Mouse (Mus musculus): ENCODE results near the gene Phf2. TPM values are rescaled to one million over a fixed set of nuclear protein-coding genes. Genes with fewer than 3 reads are reported as not detected.

Gene Phf2
- total RNA-seq (2021) = 10 to 100 TPM; 25.4 to 29.0 TPM

DNA sequence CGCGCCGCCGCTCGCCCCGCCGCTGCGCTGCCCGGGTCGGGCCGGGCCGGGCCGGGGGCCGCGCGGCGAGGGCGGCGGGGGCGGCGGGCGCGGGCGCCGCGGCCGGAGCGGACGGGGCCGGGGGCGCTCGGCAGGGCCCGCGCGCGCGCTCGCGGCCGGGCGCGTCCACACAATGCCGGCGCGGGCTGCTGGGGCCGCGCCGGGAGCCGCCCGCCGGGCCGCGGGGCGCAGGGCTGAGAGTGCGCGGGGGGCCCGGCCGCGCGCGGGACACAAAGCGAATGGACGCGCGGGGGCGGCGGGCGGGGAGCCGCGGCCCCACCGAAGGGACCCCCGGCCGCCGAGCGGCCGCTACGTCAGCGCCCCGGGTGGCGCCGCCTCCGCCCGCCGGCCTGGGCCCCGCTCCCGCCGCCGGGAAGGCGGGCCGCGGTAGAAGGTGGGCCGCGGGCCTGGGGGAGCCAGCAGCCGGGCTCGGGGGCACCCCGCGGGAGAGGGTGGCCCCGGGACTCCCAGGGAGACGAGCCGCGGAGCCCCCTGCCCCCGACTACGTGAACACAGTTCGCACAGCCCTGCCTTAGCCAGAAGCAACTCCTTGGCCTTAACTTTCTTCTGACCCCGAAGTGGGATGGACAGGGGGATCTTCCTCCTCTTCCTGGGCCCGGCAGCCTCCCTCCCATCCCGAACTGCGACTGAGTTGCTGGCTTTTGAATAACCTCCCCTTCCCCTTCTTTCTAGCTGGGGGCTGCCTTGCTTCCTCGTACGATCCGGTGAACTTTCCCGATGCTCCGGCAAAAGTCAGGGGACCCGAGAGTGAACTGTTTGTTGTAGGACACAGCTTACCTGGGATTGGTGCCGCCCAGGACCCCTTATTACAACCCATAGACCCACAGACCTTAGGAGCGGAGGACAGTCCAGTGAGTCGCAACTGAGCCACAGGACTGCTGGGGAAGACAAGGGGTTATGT is at the start of gene Phf2:
Gene Phf2, minus strand, starts transcription at position 349 of the 961 bp plus-strand sequence.
- no peak for DNase-seq (ENCODE audit: low spot score)
- intact Hi-C loops (cut with DNase I) = loop anchor here (10.0 kb wide), 1 partner anchor 326 kb away; no protein-coding TSS in a partner anchor

DNA sequence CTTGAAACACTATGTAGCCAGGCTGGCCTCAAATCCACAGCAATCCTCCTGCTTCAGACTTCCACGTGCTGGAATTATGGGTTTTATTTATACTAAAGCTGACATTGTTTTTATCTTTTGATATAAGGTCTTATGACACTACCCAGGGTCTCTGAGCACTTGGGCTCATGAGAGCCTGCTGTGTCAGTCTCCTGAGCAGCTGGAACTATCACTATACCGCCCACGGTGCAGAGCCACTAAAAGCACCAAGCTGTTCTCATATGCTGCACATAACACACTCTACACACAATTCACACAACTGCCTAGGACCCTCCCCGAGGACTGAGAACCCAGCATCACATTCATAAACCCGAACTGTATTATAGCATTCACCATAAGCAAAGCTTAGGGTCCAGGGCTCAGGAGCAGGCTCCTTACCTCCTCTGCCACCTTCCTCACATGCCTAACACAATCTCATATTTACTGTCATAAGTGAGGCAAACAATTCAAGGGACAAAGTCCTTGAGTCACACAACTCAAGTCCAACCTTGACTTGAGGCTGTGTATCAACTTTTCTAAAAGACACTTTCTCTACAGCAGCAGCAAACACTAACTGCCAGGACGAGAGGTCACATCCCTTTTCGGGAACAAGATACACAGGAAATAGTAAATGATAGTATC is 49.0 kb upstream of the Phf2 start:
- DNase-seq (ENCODE audit: low spot score) = no peak
- intact Hi-C loops (cut with DNase I) = no loop called here

DNA sequence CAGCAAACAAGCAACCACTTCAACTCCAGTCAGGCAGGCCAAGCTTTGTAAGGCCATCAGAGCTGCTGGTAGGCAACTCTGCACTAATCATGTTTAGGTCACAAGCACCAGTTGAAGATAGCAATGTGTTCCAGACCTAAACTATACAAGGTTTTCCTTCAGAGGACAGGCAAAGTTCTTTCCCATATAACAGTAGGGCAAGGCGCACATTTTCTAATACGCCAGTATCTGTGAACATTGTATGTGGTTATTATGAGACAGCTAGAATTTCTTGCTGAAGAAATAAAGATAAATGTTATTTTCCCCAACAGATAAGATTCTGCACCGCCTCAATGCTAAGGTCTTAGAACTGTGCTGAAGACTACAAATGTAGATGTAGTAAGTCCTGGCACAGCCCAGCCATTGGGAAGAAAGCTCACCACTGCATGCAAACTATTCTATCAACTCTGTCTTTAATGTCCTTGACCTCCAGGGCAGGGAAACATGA is 46.2 kb upstream of the Phf2 start:
- intact Hi-C loops (cut with DNase I) = no loop called here
- DNase-seq (ENCODE audit: low spot score) = no peak

DNA sequence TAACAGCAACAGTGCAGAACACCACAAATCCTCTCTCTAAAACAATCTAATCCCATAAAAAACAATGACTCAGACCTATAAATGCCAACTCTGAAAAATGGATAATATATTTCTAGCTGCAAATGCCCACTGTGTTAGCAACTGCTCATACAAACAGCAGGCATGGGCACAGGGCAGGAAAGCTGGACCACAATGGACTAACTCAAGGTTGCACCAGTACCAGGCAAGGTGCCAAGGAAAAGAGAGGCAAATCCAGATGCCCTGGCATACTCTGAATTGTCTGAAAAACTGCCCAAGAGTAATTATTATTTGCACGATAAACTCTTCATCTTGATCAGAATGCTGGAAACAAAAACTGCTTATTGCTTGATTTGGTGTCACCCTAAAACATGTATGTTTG is 42.8 kb upstream of the Phf2 start:
- DNase-seq (ENCODE audit: low spot score) = no peak
- intact Hi-C loops (cut with DNase I) = no loop called here

DNA sequence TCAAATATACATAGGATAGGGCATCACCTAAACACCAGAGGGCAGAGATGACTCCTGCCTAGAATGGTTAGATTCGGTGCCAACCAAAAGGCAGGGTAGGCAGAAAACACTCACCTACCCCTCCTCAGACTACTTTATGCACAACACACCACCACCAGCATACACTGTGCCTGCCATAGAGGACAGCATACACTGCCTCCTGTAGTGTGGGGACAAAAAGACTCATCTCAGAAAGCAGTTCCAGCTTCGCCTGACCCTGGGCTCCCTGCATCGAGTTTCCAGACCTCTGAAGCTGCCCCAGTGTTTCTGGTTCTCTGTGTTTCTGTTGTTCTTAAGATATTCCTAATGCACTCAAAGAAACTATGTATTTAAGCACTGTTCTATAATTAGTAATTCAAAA is 42.2 kb upstream of the Phf2 start:
- no peak for DNase-seq (ENCODE audit: low spot score)
- intact Hi-C loops (cut with DNase I) = no loop called here

DNA sequence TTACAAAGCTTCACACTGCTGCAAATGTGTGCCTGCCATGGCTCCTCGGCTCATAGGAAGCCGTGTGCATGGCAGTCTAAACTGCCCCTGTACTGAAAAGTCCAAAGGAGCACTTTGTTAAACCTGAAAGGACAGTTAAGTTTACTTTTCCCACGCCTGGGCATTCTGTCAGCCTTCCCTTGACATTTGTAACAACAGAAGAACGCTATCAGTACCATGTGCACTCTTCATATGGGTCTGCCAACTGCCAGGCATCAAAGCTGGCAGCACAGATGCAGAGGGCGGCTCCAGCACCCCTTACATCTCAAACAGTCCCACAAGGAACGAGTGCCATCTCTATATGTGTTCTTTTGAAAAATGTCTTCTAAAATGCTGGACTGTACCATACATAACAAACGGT is 40.5 kb upstream of the Phf2 start:
- intact Hi-C loops (cut with DNase I) = no loop called here
- no peak for DNase-seq (ENCODE audit: low spot score)

DNA sequence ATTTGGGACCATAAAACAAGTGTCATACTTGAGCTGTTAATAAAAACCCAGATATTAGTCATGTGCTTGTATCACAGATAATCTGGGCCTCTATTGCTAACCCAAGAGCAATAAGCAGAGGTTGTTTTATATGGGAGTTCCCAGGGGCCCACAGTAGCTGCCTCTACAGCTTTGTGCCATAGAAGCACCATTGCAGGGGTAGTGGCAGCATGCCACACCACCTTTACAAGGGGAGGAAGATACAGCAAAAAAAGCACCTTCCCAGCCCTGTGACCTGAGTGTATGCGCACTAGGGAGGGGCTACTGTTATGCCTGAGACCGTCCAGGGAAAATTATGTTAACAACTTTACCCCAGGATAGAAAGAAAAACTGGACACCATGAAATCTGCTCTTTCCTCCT is 34.5 kb upstream of the Phf2 start:
- no peak for DNase-seq (ENCODE audit: low spot score)
- intact Hi-C loops (cut with DNase I) = no loop called here

DNA sequence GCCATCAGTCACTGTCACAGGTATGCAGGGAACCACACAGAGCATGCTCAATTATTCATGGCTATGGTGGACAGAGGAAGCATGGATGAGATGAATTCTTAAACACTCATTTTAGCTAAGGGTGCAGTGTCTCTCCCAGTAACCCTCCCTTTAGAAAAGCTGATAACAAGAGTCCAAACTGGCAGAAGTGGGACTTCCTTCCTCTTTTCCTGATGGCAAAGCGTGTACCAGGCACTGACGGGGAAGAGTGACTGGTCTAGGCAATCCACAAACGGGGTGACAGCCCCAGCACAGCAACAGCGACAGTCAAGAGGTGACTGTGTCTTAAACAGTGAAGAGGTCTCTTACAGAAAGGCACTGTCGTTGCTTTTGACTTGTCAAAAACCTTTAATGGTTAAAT is 24.5 kb upstream of the Phf2 start:
- DNase-seq (ENCODE audit: low spot score) = no peak
- intact Hi-C loops (cut with DNase I) = no loop called here

DNA sequence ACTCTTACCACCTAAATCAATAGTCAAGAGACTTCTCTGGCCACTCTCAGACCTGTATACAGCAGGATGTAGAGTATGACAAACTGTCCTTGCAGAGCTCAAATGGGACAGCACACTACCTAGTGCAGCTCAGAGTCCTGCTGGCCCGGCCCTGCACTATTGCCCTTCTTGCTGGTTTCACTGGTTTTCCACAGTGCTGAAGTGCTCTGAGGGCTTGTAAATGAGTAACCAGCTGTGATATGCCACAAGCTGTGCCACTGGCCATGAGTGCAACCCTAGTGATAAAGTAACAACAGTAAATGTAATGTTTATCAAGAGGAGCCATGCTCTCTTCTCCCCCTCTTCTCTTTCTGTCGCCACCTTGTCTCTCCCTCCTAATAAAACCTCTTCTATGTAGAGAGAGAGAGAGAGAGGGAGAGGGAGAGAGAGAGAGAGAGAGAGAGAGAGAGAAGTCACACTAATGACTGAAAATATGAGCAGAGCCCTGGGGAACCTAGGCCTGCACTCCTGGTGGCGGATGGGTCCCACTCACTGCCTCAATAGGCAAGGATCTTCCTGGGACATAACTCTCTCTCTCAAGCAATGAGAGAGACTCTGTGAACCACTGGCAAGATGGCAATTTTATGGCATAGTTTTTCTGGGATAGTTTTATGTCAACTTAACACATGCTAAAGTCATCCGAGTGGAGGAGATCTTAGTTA is 19.5 kb upstream of the Phf2 start:
- intact Hi-C loops (cut with DNase I) = no loop called here
- no peak for DNase-seq (ENCODE audit: low spot score)

DNA sequence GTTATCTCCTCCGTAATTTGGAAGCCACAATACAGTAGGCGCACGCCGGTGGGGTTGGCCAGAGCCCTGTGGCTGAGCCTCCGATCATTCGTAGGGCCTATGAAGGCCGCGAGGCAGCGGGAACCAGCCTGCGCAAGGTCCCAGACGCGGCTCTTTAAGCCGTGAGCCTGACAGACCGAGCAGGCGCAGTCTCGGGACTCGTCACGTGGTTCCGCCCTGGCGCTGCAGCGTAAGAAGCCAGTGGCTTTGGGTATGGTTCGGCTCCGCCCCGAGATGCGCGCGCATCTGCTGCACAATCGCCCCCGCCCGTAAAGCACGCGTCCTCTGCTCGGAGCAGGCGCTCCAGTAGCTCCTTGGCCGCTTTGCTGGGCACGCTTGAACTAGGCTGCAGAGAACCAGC is 7.6 kb upstream of the Phf2 start:
- intact Hi-C loops (cut with DNase I) = loop anchor here (5.0 to 10.0 kb wide), 2 partner anchors 89 to 334 kb away; partner anchors contain the start of gene Fam120a
- peak; percentile 96 for DNase-seq (ENCODE audit: low spot score)

DNA sequence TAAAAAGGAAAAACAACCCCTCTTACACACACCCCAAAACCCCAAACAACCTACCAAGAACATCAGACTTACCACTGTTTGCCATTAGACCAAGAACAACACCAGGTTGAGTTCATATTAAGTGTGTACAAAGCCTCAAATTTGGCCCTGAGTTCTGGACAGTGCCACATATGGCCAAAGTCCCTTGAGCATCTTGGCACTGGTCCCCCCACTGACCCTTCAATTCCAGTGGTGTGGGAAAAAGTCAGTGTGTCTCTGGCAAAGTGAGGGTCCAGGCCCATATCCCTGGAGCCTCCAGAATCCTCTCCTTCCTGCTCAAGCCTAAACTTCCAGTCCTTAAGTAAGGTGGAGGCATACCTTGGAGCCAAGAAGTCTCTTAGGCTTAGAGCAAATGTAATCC is 6.9 kb upstream of the Phf2 start:
- DNase-seq (ENCODE audit: low spot score) = no peak
- intact Hi-C loops (cut with DNase I) = loop anchor here (5.0 to 10.0 kb wide), 2 partner anchors 89 to 333 kb away; partner anchors contain the start of gene Fam120a

DNA sequence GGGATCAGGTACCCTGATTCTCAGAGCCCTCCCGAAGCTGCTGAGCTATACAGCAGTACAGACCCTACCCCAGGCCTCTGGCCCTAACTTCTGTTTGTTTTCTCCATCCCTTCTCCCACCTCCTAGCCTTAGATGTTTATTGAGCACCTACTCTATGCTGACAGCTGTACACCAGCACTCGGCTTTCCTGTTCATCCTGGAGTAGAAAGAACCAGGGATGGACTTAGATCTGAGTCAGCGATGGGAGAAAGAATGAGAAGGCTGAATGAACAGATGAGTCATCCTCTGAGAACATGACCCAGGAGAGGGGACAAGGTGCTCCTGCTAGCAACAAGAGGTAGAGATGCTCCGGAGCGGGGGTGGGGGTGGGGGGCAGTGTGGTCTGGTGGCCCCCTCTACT is 1.8 kb upstream of the Phf2 start:
- DNase-seq (ENCODE audit: low spot score) = no peak
- intact Hi-C loops (cut with DNase I) = loop anchor here (10.0 kb wide), 1 partner anchor 328 kb away; no protein-coding TSS in a partner anchor

DNA sequence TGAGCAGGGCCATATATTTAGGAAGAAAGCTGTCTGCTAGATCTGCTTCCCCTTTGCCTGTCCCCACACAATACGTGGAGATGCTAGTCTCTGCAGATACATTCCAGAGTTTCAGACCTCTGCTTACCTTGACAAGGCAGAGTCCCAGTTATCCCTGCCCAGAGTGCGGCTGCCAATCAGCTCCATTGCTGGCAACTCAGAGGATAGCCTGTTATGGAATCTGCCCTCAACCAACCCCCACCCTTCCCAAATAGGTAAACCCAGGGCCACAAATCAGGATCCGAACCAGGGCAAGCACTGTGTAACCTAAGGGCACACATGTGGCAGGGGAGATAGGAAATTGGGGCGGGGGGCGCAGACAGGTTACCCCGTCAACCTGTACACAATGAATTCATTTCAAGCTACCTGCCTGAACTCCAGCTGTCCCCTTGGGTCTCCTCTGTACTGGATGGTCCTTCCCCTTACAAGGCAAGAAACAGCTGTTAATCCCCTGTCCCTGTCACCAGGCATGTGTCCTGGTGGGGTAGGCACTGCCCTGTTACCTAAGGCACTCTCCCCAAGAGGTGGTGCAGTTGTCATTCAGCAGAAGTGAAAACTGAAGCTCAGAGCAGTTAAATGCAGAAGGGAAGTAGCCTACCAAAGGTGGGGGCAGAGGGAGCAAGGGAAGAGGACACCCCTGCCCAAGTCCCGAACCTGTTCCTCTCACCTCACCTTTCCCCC is 1.1 kb upstream of the Phf2 start:
- intact Hi-C loops (cut with DNase I) = loop anchor here (10.0 kb wide), 1 partner anchor 327 kb away; no protein-coding TSS in a partner anchor
- no peak for DNase-seq (ENCODE audit: low spot score)

DNA sequence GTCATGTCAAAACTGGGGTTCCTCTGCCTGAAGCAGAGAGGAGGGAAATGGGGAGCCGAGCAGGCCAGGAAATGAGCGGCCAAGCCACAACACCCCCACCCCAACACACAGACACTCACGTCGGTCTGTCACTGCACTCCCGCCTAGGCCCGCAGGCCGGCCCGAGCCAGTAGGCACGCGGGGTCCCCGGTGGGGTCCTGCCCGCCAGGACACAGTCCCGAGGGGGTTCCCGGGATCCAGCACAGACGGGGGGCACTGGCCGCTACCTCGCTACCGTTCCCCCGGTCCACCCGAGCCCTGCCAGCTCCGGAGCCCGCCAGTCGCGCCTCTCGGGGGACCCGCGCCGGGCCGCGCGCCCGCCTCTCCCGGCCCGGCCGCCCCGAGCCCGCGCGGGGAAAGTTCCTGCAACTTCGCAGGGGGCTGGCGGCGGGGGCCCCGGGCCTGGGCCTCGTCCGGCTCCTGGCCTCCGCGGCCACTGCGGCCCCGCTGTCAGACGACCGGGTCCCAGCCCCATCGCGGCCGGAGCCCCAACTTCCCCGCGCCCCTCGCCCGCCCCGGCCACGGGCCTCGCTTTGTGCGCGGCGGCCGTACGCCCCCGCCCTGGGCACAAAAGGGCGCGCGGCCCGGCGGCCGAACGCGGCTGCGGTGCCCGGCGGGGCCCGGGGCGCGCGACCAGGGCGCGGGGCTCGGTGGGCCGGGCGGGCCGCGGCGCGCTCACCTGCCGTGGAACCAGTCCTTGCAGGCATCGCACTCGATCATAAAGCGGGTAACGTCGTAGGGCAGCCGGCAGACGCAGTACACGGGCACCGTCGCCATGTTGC is 759 bp downstream of the Phf2 start:
- intact Hi-C loops (cut with DNase I) = loop anchor here (10.0 kb wide), 1 partner anchor 325 kb away; no protein-coding TSS in a partner anchor
- DNase-seq (ENCODE audit: low spot score) = no peak

DNA sequence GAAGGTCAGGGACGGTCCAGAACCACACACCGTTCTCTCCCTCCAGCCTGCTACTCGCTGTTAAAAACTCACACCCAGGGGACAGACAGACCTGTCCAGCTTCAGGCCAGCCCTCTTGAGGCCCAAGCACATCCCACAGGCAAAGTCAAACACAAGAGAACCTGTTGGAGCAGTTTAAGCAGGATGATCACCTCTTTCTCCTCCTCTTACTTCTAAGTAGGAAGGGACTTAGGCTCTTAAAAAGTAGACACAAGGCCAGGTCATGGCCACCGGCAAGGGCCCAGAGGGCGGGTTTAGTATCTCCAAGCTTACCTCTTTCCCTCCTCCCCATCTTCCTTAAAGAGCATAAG is 1.3 kb downstream of the Phf2 start:
- intact Hi-C loops (cut with DNase I) = no loop called here
- DNase-seq (ENCODE audit: low spot score) = no peak

DNA sequence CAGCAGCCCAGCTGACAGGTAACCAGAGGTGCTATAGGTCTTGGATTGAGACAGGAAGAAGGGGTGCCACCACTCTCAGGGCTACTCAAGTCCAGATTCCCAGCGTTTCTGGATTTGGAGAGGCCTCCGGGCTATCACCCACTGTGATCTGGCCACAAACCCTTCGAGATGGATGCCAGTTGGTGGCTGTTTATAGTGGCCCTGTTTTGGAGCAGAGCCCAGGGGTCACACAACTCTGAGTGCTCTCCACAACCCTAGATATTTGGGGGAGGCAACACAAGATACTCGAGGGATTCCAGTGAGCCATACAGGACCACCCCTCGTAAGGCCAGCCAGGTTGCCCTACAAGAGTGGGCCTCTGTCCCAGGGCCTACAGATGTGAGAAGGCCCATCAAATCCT is 1.8 kb downstream of the Phf2 start:
- intact Hi-C loops (cut with DNase I) = no loop called here
- no peak for DNase-seq (ENCODE audit: low spot score)

DNA sequence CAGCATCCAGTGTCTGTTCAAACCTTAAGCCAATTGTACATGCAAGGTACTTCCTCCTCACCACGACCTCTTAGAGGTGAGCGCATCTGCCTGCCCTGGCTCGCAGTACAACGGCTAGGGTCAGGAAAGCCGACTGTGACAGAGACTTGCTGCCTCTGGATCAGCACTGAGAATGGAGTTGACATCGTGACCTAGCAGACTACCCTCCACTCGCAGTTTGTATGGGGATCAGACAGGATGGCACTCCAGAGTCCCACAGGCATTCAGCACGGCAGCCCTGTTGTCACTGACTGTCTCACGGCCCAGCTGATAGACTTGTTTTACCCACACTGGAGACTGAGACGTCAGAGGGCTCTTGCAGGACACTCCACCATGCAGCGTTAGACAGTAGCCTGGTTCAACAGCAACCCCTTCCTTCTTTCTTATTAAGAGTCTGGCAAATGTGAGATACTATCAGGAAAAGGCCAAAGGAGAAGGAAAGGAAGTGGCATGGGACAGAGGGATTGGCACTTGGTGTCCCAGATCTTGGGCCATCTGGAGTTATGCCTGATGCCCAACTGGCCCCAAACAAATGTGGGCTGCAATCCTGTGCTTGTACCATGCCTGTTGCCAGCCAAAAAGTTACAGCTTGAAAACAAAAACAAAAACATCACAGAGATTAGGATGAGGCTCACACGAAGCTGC is 6.1 kb downstream of the Phf2 start:
- intact Hi-C loops (cut with DNase I) = no loop called here
- DNase-seq (ENCODE audit: low spot score) = no peak

DNA sequence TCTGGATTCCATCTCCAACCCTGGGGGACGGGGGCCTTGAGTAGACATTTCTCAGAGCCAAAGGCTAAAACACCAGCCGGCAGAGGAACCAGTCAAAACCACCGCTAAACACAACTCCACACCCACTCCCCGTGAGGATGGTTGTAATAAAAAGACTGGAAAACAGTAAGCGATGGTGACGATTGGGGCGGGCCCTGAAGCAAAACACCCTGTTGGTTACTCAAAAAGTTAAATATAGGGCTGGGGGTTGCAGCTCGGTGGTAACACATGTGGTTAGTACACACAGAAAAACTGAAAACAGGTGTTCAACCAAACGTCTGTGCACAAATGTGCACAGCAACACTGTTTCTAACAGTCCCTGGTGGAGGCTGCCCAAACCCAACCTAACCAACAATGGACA is 7.4 kb downstream of the Phf2 start:
- intact Hi-C loops (cut with DNase I) = no loop called here
- no peak for DNase-seq (ENCODE audit: low spot score)

Data from heart, postnatal 25 days (tissue).